Mouse (Mus musculus) cerebellum, adult 11 months (tissue): ENCODE results near the gene Clec4a4.
"Not testable (repeated sequence)": the region's sequence is repeated elsewhere in the genome, so short reads cannot be mapped to it uniquely, and the experiment has no call there.

Experiments used
- DNase-seq: peaks from one replicate; pipeline ENCODE4 v3.0.0; 2022

The Clec4a4 gene

GRCm38 (mm10) chr6:122989876-122990437, at the start of gene Clec4a4:
Gene Clec4a4, plus strand, starts transcription at chr6:122990367.
- no peak for DNase-seq

- DNase-seq: no peak
Observed at GRCm38 (mm10) chr6:122946760-122947159, 43.4 kb upstream of the Clec4a4 start.

DNA sequence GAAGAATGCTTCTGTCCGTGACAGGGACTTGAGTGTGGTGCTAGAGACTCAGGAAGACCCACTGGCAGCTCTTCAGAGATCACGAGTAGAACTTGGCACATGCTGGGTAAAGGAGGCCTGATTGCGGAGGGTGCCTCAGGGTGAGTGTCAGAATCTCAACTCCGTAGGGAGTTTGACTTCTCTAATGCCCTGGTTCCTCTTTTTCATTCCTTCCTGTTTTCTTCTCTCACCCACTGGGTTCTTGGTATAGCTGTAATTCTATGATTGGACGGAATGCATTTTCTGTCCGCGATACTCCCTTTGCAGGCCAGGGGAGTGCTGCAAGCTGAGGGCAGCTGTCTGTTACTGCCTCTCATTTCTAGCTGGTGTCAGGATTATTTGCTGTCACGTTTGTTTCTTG, 37.8 kb upstream of the Clec4a4 start, which contains the start of gene Clec4a3:
TSS of gene Clec4a3 (plus strand) at position 115 of the 400 bp plus-strand sequence.
- DNase-seq: no peak

GRCm38 (mm10) chr6:122964562-122964961, 25.6 kb upstream of the Clec4a4 start:
- DNase-seq: no peak

DNA sequence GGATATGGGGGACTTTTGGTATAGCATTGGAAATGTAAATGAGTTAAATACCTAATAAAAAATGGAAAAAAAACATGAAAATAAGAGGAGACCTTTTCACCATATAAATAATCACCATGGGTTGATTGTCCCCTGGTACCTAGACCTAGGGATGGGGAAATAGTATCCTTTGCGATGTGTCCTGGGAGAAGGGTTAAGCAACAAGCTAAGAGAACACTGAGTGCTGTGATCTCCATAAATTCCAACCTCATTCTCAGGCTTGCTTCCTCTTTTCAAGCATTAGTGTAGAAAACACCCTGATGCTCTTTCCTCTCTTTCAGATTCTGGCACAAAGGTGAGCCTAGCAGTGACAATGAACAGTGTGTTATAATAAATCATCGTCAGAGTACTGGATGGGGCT, 21.1 kb upstream of the Clec4a4 start:
- no peak for DNase-seq

DNA sequence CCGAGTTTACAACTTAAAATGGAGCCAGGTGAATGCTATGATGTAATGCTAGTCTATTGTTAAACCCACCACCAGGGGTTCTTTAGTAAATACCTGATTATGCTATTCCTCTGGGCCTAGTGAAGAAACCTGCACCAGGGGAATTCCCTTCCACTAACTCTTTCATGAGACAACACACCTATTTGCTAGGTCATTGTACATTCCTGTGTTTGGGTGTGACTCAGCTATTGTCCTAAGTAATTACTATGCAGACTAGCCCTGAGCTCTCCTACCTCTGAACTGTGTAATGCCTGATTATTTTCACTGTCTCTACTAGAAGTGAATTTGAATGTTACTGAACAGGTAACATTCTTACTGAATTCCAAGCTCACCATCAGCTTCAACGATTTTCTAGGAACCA, 14.5 kb downstream of the Clec4a4 start:
- DNase-seq: not testable (repeated sequence)

DNA sequence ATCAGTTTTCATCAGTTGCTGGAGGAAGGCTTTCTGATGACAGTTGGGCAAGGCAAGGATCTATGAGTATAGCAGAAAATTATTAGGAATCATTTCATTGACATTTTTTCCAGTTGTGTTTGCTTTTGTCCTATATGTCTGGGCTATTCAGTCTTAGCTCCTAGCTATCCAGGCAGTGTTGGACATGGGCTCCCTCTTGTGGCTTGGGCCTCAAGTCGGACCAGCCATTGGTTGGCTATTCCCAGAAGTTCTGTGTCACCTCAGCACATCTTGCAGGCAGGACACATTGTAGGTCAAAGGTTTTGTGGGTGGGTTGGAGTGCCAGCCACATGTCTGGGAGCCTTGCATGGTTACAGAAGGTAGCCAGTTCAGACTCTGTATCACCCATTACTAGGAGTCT, 15.4 kb downstream of the Clec4a4 start:
- DNase-seq: no peak

GRCm38 (mm10) chr6:123049742-123050372, 59.7 kb downstream of the Clec4a4 start, which contains the start of gene Clec4b1:
Gene Clec4b1, plus strand, starts transcription at chr6:123049962.
- no peak for DNase-seq
